Mouse (Mus musculus) layer of hippocampus, postnatal 25 days (tissue): ENCODE data around the gene Wdr1. TPM values are rescaled to one million over a fixed set of nuclear protein-coding genes. Genes with fewer than 3 reads are reported as not detected.
A peak's percentile ranks its signal among the peaks of the same experiment; 100 is the strongest.
"Not testable (repeated sequence)": the region's sequence is repeated elsewhere in the genome, so short reads cannot be mapped to it uniquely, and the experiment has no call there.

Source experiments
- DNase-seq, 2 experiments: peaks; one replicate each; pipeline ENCODE4 v3.0.0; 2022; ENCODE audit warnings: mixed read lengths in 2 of 2, low spot score in 1 of 2; ENCODE audit errors: extremely low spot score in 1 of 2
- total RNA-seq, 2 experiments: library from RNA; stranded (reverse); gene quantifications; 2 replicates each; pipeline ENCODE4 v1.2.3; 2021

Wdr1 gene
- total RNA-seq, 2 experiments from 2014 or later, result 217 TPM

- DNase-seq, result no peak
These were observed 63.7 kb downstream of the Wdr1 start for GRCm38 (mm10) chr5:38499316-38499811.

DNA sequence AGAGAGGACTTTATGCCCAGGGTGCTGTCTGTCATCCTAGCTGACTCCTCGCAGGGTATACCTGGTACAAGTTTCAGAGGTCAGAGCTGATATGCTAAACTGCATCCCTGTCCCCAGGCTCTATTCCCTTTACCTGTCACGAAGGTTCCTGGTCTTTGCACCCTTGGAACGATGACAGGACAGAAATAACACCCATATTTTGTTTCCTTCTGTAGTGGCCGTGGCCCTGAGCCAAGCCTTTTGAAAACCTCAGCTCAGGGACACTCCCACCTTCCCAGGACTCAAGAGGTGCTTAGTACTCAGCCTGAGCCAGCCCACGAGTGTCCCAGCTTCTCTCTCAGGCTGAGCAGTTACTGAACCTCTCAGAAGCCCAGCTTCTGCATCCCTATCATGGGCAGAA is 64.5 kb downstream of the Wdr1 start:
- no peak for DNase-seq

DNA sequence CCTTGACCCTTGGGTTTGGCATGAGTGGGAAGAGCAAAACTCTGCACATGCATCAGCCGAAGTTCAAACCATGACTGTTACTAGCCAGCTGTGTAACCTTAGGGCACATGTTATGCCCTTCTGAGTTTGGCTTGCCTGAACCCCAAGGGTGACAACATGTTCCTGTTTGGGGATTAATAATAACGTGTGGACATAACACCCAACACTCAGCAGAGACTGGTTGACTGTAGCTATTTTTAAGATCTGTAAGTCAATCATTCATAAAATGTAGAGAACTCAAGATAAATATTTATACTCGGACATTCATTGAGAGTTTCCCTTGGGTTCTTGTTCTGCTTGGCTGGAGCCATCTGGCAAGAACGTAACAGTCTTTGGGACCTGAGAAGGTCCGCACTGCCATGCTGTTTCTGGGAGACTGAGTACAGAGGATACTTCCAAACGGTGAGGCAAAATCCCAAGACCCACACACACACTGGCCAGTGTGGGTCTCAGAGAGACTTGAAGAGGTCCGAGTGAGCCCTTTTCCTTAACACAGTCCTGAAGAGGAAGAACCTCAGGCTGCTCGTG is 66.4 kb downstream of the Wdr1 start:
- no peak for DNase-seq

- DNase-seq, result no peak
These were observed 69.1 kb downstream of the Wdr1 start for GRCm38 (mm10) chr5:38493890-38494289.

- DNase-seq, result no peak
These were observed 71.3 kb downstream of the Wdr1 start for GRCm38 (mm10) chr5:38491763-38492162.

DNA sequence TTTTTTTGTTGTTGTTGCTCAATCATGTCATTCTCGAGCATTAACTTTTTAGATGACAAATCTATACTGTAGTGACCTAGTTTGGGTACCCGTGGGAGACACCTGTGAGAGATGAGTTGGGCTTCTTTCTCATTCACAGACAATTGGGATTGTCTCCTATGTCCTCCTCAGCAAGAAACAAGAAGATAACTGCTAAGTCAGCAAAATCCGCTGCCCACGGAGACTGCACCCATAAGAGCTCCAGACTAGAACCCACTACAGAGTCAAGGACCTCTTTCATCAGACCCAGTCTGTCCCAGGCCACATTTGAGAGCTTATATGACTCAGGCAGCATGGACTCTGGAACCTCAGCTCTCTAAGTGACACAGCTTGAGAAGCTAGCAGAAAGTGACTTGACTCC is 73.3 kb downstream of the Wdr1 start:
- no peak for DNase-seq

- no peak for DNase-seq
These were observed 74.1 kb downstream of the Wdr1 start for GRCm38 (mm10) chr5:38488673-38489615.

- no peak for DNase-seq
These were observed 75.0 kb downstream of the Wdr1 start for GRCm38 (mm10) chr5:38488026-38488425.

GRCm38 (mm10) chr5:38487247-38487646 is 75.8 kb downstream of the Wdr1 start:
- DNase-seq, result no peak

- DNase-seq, result no peak
These were observed 77.1 kb downstream of the Wdr1 start for GRCm38 (mm10) chr5:38485946-38486345.

DNA sequence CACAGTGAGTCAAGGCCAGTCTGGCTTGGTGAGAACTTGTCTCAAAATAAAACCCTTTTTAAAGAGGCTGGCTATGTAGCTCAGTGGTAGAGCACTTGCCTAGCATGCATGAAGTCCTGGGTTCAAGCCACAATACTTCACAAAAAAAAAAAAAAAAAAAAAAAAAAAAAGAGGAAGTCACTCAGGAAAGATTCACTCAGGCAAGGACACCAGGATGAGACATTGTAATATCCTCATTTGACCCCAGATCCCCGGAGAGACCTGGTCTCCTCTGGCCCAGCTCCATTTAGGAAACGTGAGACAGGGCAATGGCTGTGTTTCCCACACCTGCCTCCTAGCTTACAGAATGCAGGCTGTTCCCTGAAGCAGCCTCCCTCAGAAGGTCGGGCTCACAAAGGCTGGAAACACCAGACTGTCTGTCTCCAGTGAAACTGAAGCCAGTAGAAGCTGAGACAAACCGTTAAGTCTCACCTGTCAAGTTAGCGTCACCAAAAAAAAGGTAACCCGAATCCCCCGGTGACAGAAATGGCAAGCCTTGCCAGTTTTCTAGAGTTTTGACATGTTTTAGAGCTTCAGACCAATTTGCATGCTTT is 79.4 kb downstream of the Wdr1 start:
- no peak for DNase-seq

GRCm38 (mm10) chr5:38480822-38481707 is 82.0 kb downstream of the Wdr1 start:
- no peak for DNase-seq

DNA sequence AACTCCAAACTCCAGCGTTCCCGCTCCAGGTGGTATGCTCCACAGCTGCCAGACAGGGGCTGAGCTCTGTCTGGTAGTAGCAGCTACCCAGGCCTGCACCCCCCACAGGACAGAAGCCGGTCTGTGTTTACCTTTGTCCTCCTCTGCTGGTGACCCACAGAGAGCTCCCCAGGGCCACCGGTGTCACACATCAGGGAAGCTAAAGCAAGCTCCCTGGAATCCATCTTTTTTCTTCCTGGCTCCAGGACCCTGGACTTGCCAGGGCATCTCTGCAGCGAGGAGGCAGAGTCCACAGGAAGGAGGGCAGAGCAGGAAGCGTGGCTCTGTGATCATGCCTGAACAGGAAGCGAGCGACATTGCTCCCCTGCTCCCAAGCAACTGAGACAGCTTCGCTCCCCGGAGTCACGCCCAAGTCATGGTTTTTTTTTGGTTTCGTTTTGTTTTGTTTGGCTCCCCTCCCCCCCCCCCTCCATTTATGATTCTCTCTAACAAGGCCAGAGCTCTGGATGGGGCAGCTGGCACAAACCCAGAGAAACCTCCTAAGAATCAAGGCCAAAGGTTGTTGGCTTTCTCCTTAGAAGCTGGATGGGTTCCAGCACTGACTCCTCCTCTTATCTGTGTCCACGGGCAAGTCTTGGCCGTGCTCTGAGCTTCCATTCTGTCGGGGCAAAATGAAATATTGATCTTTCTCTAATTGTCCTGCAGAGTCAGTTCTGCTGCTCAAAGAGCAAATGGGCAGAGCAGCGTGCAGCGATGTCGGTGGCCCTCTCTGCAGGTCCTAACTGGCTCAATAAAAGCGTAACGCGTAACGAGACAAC is 82.9 kb downstream of the Wdr1 start:
- DNase-seq, result no peak

- not testable (repeated sequence) for DNase-seq
These were observed 83.5 kb downstream of the Wdr1 start for GRCm38 (mm10) chr5:38479545-38479907.

- peak in 1 of 2 experiments; percentile 5 for DNase-seq
These were observed 84.0 kb downstream of the Wdr1 start for GRCm38 (mm10) chr5:38479027-38479426.

DNA sequence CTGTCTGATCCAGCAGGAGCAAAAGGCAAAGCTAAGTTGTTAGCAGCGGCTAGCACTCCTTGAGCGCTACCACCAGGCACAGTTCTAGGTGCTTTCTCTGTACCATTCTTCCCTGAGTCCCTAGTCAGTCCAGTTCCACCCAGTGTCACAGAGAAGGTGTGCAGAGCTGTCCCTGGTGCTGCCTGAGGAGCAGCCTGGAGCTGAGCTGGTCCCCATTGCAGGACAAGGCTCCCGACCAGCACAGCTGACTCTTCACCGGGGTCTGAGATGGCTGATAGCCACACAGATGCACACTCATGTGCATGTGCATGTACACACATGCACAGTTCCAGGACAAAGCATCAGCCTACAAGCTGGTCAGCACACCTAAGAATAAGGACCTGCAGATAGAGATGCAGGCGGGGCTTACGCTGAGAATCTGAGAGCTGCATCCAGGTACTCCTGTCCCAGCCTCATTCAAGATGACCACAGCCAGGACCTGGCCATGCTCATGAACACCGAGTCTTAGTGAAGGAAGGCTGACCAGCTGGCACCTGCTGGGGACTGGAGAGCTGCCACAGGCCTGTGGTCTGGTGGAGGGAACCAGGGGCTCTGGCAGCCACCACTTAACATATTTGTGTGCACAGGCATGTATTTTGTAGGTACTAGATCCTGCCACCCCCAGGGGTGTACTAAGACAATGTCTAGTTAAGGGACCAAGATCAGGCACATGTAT is 85.1 kb downstream of the Wdr1 start:
- peak in 1 of 2 experiments; percentile 4 for DNase-seq

GRCm38 (mm10) chr5:38476861-38477565 is 86.0 kb downstream of the Wdr1 start:
- peak; percentile 65 to 77 for DNase-seq
